Comparison of ENCODE assay signal across 8 mouse cellular contexts in the genomic region with DNA sequence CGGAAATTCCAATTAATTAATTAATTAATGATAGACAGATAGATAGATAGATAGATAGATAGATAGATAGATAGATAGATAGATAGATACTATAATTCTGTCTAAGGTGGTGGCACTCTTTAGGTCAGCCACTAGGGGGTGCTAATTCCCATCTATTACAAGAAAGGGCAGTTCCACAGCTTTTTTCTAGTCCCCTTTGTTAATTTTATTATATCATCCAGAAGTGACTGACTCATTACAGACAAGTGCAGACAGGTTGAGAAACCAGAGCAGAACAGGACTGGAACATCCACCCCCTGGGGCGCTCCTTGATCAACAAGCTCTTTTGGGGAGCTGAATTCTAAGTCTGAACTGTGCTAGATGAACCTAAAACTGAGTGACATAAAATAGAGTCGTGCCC. TPM values are rescaled to one million over a fixed set of nuclear protein-coding genes. Genes with fewer than 3 reads are reported as not detected.
DNase-seq lines count a peak whose midpoint lies in the region; ATAC-seq and TF ChIP-seq lines count a peak whose summit lies in the region.
"Had no signal": no experiment of that assay in that cellular context is flagged by ENCODE, and none has a peak within 500 bp of the region (broad histone marks: within the 10 kb centered on the region; RNA-seq: fewer than 3 reads in every experiment).

No protein-coding gene starts in this region.

- no peak for ATAC-seq in kidney, embryonic 14.5 days (ENCODE audit: low FRiP score, low TSS enrichment)
- peak; percentile 53 for ATAC-seq in CD4-positive, CD25-positive, alpha-beta regulatory T cell, adult 4 months
- no peak for ATAC-seq in embryonic facial prominence, embryonic 11.5 days (replicated peaks; ENCODE audit: insufficient number of reproducible peaks, low FRiP score, low TSS enrichment, low read depth)
- ATAC-seq in liver, embryonic 14.5 days (ENCODE audit: insufficient read depth), result no peak

- no peak for TF ChIP-seq EP300 in liver, embryonic 14.5 days (IDR thresholded peaks at IDR 0.05; ENCODE audit: low read depth)

- no peaks in the 10 kb centered on the region for H3K27me3 ChIP-seq in kidney, embryonic 14.5 days (ENCODE audit: control insufficient read depth, insufficient read depth, low read length)
- no peaks in the 10 kb centered on the region for H3K27me3 ChIP-seq in embryonic facial prominence, embryonic 11.5 days (ENCODE audit: control insufficient read depth, insufficient read depth, low read length)
- no peaks in the 10 kb centered on the region for H3K27me3 ChIP-seq in liver, embryonic 14.5 days (ENCODE audit: control insufficient read depth, insufficient read depth, low read length)
- no peaks in the 10 kb centered on the region for H3K27me3 ChIP-seq in splenic B cell, adult 2 months (ENCODE audit: control insufficient read depth, insufficient read depth, low read length, poor library complexity, severe bottlenecking)

- no peak overlapping the region for H3K4me3 ChIP-seq in kidney, embryonic 14.5 days (ENCODE audit: low read length)
- no peak overlapping the region for H3K4me3 ChIP-seq in embryonic facial prominence, embryonic 11.5 days (ENCODE audit: low read depth, low read length)
- no peak overlapping the region for H3K4me3 ChIP-seq in liver, embryonic 14.5 days (ENCODE audit: insufficient read depth in 1 of 2, low read depth in 2 of 2, low read length in 2 of 2)
- H3K4me3 ChIP-seq: erythroblast, embryonic 14.5 days had no signal

- WGBS in kidney, embryonic 14.5 days, result 25% methylated on average over 3 of the region's 3 CpGs
- 34% methylated on average over 3 of the region's 3 CpGs for whole genome bisulfite sequencing in embryonic facial prominence, embryonic 11.5 days
- 26% methylated on average over 3 of the region's 3 CpGs for WGBS in liver, embryonic 14.5 days (ENCODE audit: insufficient replicate concordance)

- no peak overlapping the region for H3K27ac ChIP-seq in kidney, embryonic 14.5 days (ENCODE audit: low read depth, low read length)
- H3K27ac ChIP-seq in embryonic facial prominence, embryonic 11.5 days (replicated peaks; ENCODE audit: low read depth, low read length), result no peak overlapping the region
- H3K27ac ChIP-seq in liver, embryonic 14.5 days, result no peak overlapping the region

- no peak overlapping the region for H3K9ac ChIP-seq in kidney, embryonic 14.5 days (ENCODE audit: low read depth, low read length)
- no peak overlapping the region for H3K9ac ChIP-seq in embryonic facial prominence, embryonic 11.5 days (replicated peaks; ENCODE audit: low read length)
- H3K9ac ChIP-seq in liver, embryonic 14.5 days (replicated peaks), result no peak overlapping the region

- no peak overlapping the region for H3K4me2 ChIP-seq in kidney, embryonic 14.5 days (replicated peaks; ENCODE audit: low read depth, low read length)
- H3K4me2 ChIP-seq in embryonic facial prominence, embryonic 11.5 days (ENCODE audit: low read depth, low read length), result no peak overlapping the region
- H3K4me2 ChIP-seq in liver, embryonic 14.5 days (ENCODE audit: low read depth), result no peak overlapping the region

- H3K36me3 ChIP-seq in kidney, embryonic 14.5 days (ENCODE audit: control insufficient read depth, insufficient read depth, low read length), result no peaks in the 10 kb centered on the region
- no peaks in the 10 kb centered on the region for H3K36me3 ChIP-seq in embryonic facial prominence, embryonic 11.5 days (replicated peaks; ENCODE audit: control insufficient read depth, insufficient read depth, low read depth, low read length)
- H3K36me3 ChIP-seq in liver, embryonic 14.5 days (replicated peaks; ENCODE audit: control insufficient read depth, insufficient read depth, low read depth), result no peaks in the 10 kb centered on the region
- no peaks in the 10 kb centered on the region for H3K36me3 ChIP-seq in splenic B cell, adult 2 months (ENCODE audit: control insufficient read depth, insufficient read depth, low read length, poor library complexity, severe bottlenecking)

- peak; percentile 67 for TF ChIP-seq CTCF in liver, embryonic 14.5 days (IDR thresholded peaks at IDR 0.05; ENCODE audit: low read depth)

- DNase-seq in kidney, adult 18-20 months, result peak; percentile 25
- DNase-seq in NIH3T3 (ENCODE audit: low read depth), result peak; percentile 78
- peak; percentile 75 for DNase-seq in embryonic facial prominence, embryonic 11.5 days (ENCODE audit: low spot score)
- DNase-seq in liver, embryonic 14.5 days (ENCODE audit: low read depth in 3 of 3, low spot score in 3 of 3), result no peak
- peak; percentile 80 for DNase-seq in splenic B cell, adult 2 months (ENCODE audit: low read depth, low spot score)

- no peaks in the 10 kb centered on the region for H3K9me3 ChIP-seq in kidney, embryonic 14.5 days (ENCODE audit: control insufficient read depth, low read length)
- no peaks in the 10 kb centered on the region for H3K9me3 ChIP-seq in embryonic facial prominence, embryonic 11.5 days (replicated peaks; ENCODE audit: control insufficient read depth, low read length)
- no peaks in the 10 kb centered on the region for H3K9me3 ChIP-seq in liver, embryonic 14.5 days (ENCODE audit: control insufficient read depth, low read length)

- H3K4me1 ChIP-seq in kidney, embryonic 14.5 days (ENCODE audit: control insufficient read depth, insufficient read depth, low read length), result no peaks in the 10 kb centered on the region
- H3K4me1 ChIP-seq in embryonic facial prominence, embryonic 11.5 days (ENCODE audit: control insufficient read depth, insufficient read depth, low read length), result no peaks in the 10 kb centered on the region
- H3K4me1 ChIP-seq in liver, embryonic 14.5 days (replicated peaks; ENCODE audit: control insufficient read depth in 2 of 2, insufficient read depth in 2 of 2, low read length in 1 of 2), result no peaks in the 10 kb centered on the region; a peak in 1 of 4 replicates

RNA-seq across cellular contexts. Expression of a gene that starts 4.7 kb away (rescaled TPM):
- 155 and 177 TPM in 2 replicates for polyA plus RNA-seq in kidney, embryonic 14.5 days (2014; fragmentation: Nextera tagmentation; extraction: Ambion mirVana)
- 100 to 1,000 TPM; 160 to 172 TPM for polyA plus RNA-seq in CD4-positive, CD25-positive, alpha-beta regulatory T cell, adult 4 months (2017; shearing (Covaris generic))
- 205 and 218 TPM in 2 replicates for polyA plus RNA-seq in embryonic facial prominence, embryonic 11.5 days (2014; fragmentation: Nextera tagmentation; extraction: Ambion mirVana)
- 7.2 and 20.5 TPM in 2 replicates for polyA plus RNA-seq in liver, embryonic 14.5 days (2012; rRNA removed)
- 62.9 and 70.3 TPM in 2 replicates for polyA plus RNA-seq in liver, embryonic 14.5 days (2014; fragmentation: Nextera tagmentation; extraction: Ambion mirVana)

Comparison
In these comparisons a context has a peak if more than half of its experiments do, and no peak if none do; other contexts are left out.
1. DNase-seq: peak in kidney, adult 18-20 months (single experiment), NIH3T3 (single experiment), embryonic facial prominence, embryonic 11.5 days (single experiment) and splenic B cell, adult 2 months (single experiment); none in liver, embryonic 14.5 days (0 of 3).